Mouse (Mus musculus): ENCODE results near the gene Cyren.

The Cyren gene

DNA sequence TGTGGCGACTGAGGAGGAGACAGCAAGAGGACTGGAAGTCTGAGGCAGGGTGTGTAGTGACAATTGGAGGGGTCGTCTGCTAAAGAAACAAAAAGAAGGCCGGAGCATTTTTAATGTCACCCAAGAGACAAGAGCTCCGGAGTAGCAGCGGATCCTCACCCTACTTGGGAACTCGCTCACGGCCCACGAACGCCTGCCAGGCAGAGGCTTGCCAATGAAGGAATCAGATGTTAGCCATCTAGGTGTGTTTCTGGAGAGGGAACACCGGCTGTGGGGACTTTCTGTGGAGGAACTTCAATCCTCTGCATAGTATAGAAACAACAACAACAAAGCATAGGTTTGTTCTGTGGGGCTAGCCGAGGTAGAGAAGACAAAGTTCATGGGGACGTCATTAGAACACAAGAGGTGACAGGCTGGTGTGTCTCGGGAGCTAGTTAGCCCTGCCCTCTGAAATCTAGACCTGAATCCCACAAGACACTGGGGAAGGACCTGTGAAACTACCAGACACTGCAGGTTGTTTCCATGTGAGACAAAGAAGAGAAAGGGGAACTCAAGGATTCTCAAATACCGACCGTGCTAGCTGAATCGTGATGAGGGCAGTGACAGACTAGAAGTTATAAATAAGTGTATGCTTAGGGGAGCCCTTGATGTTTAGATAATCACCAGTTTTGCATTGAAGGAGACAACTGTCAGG is 10.4 kb downstream of the Cyren start:
- DNase-seq (ENCODE audit: low spot score): no peak

DNA sequence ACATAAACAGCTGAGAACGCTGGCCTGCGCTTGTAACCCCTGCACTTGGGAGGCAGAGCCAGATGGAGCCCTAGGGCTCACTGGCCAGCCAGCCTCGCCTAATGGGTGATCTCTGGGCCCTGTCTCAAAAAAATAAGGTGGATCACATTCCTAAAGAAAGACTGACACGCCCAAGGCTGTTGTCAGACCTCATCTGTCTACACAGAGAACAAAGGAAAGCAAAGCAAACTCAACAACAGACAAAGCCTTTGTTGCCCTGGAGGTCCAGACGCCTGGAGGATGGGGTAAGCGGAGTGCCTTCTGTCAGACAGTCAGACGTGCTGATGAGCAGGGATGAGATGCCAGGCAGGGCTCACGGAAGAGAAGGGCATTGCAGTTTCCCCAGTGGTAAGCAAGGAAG is 11.1 kb downstream of the Cyren start:
- DNase-seq (ENCODE audit: low spot score): no peak

DNA sequence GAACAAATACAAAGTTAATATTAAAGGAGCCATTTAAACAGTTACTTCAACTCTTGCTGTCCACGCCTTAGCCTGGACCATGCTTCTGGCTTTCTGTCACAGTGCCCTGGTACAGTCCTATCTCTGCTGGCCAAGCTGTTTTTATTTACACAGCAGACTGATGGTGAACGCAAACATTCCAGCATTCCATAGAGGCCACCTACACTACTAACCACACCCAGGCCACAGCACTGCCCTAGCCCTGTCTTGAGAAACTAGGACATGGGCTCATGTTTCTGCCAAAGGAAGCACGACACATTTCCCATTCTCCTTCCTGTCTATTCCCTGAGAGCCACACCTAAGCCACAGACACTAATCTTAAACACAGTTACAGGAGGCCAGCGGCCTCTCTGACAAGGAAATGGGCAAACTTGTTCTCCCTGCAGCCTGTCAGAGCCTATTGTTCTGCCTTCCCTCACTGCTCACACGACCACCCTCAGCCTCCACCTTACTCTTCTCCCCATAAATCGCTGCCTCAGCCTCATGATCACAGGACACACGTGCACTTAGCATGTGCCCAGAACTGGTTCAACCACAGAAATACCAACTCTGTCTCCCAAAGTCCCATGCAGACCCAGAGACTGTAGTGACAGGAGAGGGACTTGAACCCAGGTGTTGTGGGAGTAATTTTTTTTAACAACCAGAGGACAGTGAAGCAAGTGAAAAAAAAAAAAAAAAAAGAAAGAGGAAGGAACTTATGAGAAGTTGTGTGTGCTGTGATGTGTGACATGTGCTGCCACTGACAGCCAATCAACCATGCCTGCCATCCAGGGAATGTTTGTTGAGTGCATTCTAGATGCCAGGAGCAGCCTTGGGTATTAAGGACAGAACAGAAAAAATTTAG is 11.9 kb downstream of the Cyren start:
- no peak for DNase-seq (ENCODE audit: low spot score)

DNA sequence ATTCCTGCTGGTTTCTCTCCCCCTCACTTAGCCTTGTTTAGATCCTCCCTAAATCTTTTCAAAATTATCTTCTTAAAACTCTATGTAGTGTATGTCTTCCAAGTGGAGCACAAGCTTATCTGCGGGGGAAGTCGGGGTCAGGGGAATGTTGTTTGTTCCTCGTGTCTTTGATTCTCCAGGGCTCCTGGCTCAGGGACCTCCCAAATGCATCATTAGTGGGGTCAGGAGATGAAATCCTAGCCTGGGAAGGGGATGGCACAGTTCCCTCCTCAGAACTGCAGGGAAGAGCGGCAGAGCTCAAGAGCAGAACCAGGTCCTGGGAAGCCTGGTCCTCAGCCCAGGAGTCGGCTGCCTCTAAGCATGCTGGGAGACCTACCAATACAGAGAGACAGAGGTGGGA is 12.6 kb downstream of the Cyren start:
- no peak for DNase-seq (ENCODE audit: low spot score)

DNA sequence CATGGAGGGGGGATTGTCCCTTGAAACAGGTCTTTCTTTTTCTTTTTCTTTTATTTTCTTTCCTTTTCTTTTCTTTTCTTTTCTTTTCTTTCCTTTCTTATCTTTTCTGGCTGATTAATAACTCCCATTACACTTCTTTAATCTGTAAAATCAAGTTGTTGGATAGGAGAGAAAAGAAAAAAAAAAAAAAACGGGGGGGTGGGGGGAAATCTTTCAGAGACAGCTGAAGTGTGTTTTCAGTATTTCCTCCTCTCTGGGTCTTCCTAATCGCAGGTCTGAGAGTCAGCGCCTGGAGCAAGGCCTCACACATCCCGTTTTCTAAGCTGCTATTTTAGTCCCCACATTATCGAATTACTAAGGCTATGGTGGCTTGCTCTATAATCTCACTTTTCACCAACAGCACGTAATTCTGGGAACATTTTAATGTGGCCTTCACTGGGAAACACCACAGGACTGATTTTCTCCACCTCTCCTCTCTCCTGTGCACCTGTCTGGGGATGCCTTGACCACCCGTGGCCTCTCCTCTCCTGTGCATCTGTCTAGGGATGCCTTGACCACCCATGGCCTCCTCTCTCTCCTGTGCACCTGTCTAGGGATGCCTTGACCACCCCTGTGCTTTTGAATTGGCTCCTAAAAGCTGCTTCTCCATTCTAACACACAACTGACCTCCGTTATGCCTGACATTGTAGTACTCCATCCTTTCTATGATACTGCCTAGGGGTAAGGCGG is 13.9 kb downstream of the Cyren start:
- DNase-seq (ENCODE audit: low spot score): no peak

DNA sequence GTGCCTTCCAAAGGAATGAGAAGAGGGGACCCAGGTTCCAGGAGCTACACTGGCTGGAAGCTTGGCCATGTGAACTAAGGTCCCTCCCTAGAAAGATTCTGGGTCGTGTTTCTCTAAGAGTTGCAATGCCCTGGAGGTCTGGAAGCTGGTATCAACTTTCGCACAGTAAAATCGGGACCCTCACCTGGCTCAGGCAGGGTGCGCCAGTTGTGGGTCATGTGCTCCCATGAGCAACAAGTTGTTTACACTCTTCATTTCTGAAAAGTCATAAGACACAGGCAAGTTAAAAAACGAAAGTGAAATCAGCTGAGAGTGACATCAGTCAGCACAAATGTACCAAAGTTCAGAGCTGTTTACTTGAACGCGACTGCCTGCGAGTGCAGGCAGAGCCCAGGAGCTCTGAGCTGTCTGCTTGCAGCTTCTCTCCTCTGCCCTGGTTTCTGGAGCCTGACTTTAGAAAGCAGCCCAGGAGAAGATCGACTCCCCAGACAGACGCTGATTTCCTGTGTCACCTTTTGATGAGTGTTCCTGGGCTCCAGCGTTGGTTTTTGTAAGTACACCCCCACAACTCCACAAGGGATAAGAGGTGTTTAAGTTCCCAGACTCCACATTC is 15.0 kb downstream of the Cyren start, which contains the start of gene Tmem140:
Gene Tmem140, plus strand, starts transcription at position 356 of the 613 bp plus-strand sequence.
- DNase-seq (ENCODE audit: low spot score): no peak

DNA sequence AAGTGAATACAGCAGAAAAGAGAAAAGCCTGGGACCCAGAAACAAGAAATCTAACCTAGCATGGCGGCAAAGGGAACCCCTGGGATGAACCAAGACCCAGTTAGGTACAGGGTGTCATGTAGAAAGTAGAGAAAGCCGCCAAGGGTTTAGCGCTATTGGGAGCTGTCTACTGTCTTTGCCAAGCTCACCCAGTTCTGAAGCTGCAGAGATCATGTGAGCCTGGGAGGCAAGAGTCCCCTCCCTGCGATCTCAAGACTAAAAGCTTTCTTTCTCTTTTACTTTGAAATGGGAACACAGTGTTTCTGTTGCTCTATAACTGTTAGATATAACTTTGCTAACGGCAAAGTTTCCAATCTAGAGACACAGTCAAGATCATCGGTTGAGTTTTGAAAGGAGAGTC is 15.5 kb downstream of the Cyren start:
- DNase-seq (ENCODE audit: low spot score): no peak

DNA sequence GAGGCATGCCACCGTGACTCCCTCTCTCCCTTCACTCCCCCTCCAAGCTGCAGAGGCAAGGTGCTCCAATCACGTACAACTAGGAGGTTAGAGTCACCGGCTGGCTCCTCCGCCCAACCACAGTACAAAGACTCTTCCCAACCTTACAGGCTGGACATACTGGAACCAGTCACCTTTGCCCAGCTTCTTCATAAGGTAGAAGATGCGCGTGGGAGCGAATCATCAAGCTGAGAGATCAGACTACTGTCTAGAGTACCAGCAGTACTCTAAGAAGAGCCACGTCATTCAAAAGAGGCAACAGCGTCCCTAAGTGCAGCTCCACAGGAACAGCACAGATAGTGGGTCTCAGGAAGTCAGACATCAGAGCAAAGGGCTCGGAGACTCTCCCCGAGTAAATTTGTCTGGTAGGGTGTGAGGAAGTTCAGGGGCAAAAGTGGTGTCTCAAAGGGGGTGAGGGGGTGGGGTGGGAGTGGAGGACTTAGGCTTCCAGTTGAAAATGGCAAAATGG is 16.3 kb downstream of the Cyren start:
- no peak for DNase-seq (ENCODE audit: low spot score)

DNA sequence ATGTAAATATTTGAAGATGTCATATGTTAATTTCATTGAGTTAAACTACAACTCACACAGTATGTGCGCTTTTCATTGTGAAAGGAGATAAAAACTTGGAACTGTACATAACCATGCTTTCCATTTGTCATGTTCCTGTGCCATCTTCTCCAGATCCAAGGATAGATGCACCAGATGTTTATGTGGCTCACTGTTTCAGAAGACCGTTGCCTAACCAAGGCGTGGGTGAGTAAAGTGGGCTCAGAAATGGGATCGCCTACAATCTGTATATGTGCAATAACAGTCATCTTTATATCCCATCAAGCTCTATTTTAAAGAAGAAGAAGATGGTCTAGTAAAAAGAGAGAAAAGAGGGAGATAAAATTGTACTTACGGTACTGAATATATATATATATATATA is 45.5 kb downstream of the Cyren start:
- no peak for DNase-seq (ENCODE audit: low spot score)

DNA sequence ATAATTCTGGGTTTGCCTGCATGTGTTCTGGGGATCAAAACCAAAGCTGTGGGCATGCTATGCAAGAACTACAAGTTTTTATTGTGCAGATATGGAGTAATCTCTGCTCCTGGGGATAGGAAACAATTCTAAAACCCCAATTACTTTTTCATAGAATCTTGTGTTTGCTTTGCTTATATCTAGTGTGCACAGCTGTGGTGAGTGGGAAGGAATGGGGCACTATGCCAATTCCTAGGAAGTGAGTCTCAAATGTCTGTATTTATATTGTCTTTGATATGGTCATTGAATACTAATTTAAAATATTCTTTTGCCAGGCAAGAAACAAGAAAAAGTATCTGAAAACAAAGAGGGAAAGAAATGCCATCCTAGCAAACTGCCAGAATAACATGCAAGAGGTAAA is 53.5 kb downstream of the Cyren start:
- no peak for DNase-seq (ENCODE audit: low spot score)

Measured in ovary, postnatal 14 days (tissue).